Mouse (Mus musculus) heart, adult 8-10 months (tissue): ENCODE data around the gene Crebbp. TPM values are rescaled to one million over a fixed set of nuclear protein-coding genes. Genes with fewer than 3 reads are reported as not detected.

ENCODE experiments used
- DNase-seq: peaks from one replicate; pipeline ENCODE4 v3.0.0; 2022; ENCODE audit warnings: low spot score
- microRNA-seq: library from miRNA; unstranded; fragments of <30 nt; microRNA quantifications from one replicate; pipeline ENCODE4 v1.2.0, GENCODE M21; 2022
- total RNA-seq, 4 experiments: library from RNA; stranded (reverse); gene quantifications; 2 replicates each; pipeline ENCODE4 v1.2.4; 2022

The Crebbp gene
- total RNA-seq, 4 experiments from 2014 or later: 32.0 to 38.8 (median 35.0) TPM

DNA sequence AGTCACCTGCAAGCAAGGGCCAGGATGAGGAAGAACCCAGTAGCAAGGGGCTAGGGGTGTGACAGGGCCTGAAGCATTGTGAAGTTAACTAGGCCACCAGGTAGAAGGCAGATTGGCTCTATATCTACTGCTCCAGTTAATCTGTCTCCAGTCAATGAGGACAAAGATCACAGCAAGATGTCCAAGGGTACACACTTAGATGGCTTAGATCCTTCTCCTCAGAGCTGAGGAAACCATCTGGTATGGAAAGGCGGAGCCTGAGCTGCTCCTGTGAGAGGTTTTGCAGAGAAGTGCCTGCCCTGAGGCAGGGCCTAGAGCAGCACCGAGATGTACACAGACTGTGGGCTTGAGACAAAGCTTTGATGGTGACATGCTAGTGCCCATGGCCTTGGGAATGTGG is 169.7 kb downstream of the Crebbp start:
- DNase-seq: no peak

DNA sequence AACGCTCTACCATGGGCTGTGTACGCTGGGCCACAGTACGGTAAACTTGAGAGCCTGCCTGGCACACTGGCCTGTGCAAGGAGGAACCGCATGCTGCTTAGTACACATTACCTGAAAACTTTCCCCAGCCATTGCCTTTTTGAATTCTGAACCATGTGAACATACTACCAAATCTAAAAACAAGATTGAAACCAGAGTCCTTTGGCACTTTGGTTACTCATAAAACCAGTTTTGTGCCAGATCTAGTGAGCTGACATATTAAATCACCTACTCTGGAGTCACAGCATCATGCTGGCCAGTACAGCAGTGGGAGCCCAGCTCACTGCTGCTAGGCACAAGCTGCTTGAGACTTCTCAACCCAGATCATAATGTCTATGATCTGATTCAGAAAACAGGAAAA is 172.2 kb downstream of the Crebbp start:
- DNase-seq: no peak

DNA sequence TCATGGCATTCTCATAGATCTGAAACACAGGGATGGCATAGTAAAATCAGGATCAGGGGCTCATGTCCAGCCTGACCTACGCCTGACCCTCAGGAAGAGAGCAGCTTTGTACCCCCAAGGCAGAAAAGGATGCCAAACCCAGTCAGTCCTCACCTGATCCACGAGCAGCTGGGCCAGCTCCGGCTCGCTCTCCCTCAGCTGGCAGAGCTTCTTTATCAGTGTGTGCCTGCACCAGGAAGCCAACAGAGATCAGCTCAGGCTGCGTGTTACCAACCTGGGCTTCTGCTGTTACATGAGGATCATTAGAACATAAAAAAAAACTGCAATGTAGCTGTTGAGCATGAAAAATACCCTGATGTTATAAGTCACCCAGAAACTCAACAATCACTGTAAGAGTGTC is 173.6 kb downstream of the Crebbp start:
- DNase-seq: no peak

DNA sequence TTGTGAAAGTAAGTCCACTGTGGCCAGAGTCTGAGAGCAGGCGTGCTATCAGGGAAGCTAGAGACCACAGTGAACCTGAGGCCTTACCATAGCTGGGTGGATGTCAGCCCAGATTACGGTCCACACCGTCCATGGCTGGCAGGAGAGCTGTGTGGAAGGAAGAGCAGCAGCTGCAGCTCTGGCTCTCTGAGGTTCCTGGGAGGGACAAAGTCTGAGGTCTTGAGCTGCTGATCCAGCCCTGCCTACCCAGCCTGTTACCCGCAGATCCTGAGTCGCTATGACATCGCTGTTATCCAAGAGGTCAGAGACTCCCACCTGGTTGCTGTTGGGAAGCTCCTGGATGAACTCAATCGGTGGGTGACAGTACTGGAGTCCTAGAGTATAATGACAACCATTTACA is 176.1 kb downstream of the Crebbp start:
- DNase-seq: no peak

DNA sequence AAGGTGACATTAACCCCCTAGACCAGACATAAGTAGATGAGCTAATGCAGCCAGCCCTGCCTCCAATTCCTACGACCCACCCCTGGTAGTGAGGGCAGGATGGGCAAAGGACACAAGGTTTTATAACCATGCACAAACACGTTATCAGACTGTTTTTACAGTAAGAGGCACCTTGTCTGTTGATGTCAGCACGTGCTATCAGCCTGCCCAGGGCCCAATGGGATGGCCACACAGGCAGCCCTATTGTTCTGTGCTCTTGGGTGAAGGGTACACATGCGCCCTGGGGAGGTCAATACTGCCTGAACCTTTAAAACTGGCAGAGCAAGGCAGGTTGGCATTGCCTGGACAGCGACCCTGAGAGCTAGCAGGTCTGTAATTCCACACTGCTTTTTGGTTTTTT is 177.0 kb downstream of the Crebbp start, which contains the start of gene Dnase1:
Gene Dnase1 (plus strand): TSS at position 136 of the 400 bp plus-strand sequence.
- DNase-seq: no peak

DNA sequence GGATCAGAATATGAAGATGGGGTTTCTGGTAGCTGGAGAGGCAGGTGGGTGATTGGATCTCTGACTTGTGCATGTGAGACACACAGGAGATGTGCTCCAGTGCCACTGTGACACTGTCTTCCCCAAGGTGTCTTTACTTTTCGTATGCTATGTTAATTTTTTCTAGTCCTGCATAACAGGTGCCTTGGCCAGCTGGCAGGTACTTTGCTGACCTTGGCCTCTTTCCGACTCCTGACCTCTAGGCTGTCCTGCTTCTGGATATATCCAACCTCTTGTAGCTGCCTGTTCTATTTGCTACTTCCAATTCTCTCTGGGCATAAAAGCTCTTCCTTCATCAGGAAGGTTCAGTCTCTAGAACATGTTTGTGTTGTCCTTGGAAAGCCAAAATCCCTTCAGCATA is 178.2 kb downstream of the Crebbp start:
- no peak for DNase-seq

DNA sequence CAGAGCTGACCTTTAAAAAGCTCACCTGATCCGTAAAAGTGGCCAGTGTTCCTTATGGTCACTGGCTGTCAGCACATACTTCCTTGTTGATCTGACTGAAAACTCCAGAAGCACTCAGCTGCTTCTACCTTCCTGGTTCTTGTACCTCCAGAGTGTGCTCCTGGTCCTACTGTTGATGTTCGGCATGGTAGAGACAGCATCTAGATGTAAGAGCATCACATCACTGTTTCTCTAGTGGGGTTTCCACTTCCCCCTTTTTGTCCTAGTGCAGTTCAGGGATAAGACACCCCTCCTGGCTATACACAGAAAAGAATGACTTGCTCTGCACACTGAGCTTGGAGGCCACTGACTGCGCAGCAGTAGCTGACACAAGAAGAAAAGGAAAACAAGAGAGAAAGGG is 179.3 kb downstream of the Crebbp start:
- no peak for DNase-seq

DNA sequence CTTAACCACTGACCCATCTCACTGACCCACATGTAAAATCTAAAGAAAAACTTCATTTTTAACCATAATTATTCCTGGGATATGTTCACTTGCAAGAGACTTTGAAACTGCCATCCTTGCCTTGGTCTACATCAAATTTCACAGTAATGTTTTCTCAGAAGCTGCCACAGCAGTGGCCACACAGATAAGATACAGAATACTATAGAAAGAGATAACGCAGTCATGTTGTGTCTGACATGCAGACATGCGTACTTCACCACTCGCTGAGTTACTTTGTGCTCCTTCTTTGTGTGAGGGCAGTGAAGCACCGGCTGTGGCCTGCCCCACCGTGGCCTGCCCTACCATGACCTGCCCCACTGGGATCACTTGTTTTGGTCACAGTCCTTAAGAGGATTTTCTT is 179.8 kb downstream of the Crebbp start:
- no peak for DNase-seq

DNA sequence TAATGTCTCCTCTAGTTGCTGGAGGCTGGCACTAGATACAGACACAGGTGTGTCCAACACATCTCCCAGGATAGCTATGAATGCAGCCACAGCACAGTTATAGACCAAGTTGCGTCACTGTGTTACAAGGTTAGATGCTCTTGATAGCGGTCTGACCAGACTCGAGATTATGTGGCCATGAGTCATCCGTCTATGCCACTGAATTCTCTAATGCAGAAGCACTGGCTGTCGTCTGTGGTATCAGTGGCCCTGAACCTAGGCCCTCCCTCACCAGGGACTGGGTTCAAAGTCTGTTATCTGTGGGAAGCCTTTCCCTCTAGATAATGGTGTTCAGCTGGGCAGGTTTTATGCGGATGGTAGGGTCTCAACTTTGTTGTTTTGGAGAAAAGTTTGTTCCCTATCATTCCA is 181.5 kb downstream of the Crebbp start:
- no peak for DNase-seq

DNA sequence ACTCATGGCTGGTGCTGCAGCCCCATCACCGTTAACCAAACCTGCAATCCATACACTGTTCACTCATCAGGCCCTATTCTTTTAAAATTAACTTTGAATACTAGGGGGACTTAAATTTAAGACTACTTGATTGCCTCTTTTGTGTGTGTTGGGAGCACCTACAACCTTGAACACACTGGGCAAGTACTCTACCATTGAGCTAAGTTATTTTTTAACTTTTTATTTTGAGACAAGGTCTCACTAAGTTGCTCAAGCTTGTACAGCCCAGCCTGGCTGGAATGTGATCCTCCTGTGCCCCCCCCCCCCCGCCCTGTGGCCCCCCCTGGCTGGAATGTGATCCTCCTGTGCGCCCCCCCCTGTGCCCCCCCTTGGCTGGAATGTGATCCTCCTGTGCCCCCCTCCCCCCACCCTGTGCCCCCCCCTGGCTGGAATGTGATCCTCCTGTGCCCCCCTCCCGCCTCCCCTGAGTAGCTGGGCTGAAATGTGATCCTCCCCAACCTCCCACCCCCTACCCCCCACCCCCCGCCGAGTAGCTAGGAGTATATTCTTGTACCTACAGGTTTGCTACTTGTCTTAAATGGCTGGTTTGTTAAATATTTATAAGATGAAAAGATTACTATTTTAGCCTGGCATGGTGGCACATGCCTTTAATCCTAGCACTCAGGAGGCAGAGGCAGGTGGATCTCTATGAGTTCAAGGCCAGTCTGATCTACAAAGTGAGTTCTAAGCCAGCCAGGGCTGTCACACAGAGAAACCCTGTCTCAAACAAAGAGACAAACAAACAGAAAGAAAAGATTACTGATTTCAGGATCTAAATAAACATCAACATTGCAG is 182.1 kb downstream of the Crebbp start:
- DNase-seq: no peak

Small RNA genes within 50 kb of the gene (microRNA-seq; reads per million reads assigned to microRNA genes)
- gene Gm23413: not detected

Other genes with a start within 250 kb of the Crebbp start
- gene Nlrc3, start 237.4 kb downstream of the Crebbp start, total RNA-seq: 1 to 10 TPM; 1.2 to 2.0 (median 1.5) TPM
- 1 to 10 TPM; 6.0 to 9.2 (median 8.3) TPM for gene Slx4, start 210.2 kb downstream of the Crebbp start, total RNA-seq
- gene Dnase1, start 177.1 kb downstream of the Crebbp start, total RNA-seq: not detected
- gene Trap1, start 136.2 kb downstream of the Crebbp start, total RNA-seq: 100 to 1,000 TPM; 131 to 156 (median 146) TPM
- 10 to 100 TPM; 21.7 to 24.0 (median 23.2) TPM for gene Adcy9, start 206.5 kb upstream of the Crebbp start, total RNA-seq